Mouse (Mus musculus) hindbrain, embryonic 11.5 days (tissue): Measurements from ENCODE around the gene Ing4. TPM values are rescaled to one million over a fixed set of nuclear protein-coding genes. Genes with fewer than 3 reads are reported as not detected.
A peak's percentile ranks its signal among the peaks of the same experiment; 100 is the strongest.

Experiments used
- ATAC-seq: fragments of 200-750 bp; cut with Nextera tagmentation; 2 replicates; pipeline ENCODE4 v1.8.0; 2017; ENCODE audit warnings: mild to moderate bottlenecking, moderate TSS enrichment, moderate library complexity; ENCODE audit not compliant: low FRiP score
- DNase-seq: peaks from one replicate; pipeline ENCODE4 v3.0.0-alpha.2; 2015; ENCODE audit warnings: low spot score
- H3K27ac ChIP-seq: fragments of 300-500 bp; sonication (generic); 2 replicates; pipeline ENCODE4 v1.5.1; 2014; ENCODE audit warnings: mild to moderate bottlenecking, low read depth, low read length
- H3K27me3 ChIP-seq: fragments of 300-500 bp; sonication (generic); 2 replicates; pipeline ENCODE4 v1.6.1; 2014; ENCODE audit warnings: mild to moderate bottlenecking, low read length, moderate library complexity, mixed read lengths; ENCODE audit not compliant: control insufficient read depth, insufficient read depth
- H3K36me3 ChIP-seq: fragments of 300-500 bp; sonication (generic); 2 replicates; pipeline ENCODE4 v1.6.1; 2014; ENCODE audit warnings: mild to moderate bottlenecking, low read length, moderate library complexity, mixed read lengths; ENCODE audit not compliant: control insufficient read depth, insufficient read depth
- H3K4me1 ChIP-seq: fragments of 300-500 bp; sonication (generic); replicated peaks from 2 replicates; pipeline ENCODE4 v1.6.1; 2014; ENCODE audit warnings: low read length, mixed read lengths; ENCODE audit not compliant: control insufficient read depth, insufficient read depth
- H3K4me2 ChIP-seq: fragments of 300-500 bp; sonication (generic); replicated peaks from 2 replicates; pipeline ENCODE4 v1.6.1; 2014; ENCODE audit warnings: mild to moderate bottlenecking, low read depth, low read length
- H3K4me3 ChIP-seq: fragments of 300-500 bp; sonication (generic); 2 replicates; pipeline ENCODE4 v1.5.1; 2014; ENCODE audit warnings: low read depth, low read length
- H3K9ac ChIP-seq: fragments of 300-500 bp; sonication (generic); 2 replicates; pipeline ENCODE4 v1.6.1; 2014; ENCODE audit warnings: low read depth, low read length
- H3K9me3 ChIP-seq: fragments of 300-500 bp; sonication (generic); 2 replicates; pipeline ENCODE4 v1.6.1; 2016; ENCODE audit warnings: low read length; ENCODE audit not compliant: control insufficient read depth
- WGBS: fragments of 180-500 bp; shearing (Covaris S2); extraction: QIAGEN DNeasy Blood & Tissue Kit; methylation state at CpG from one replicate; pipeline ENCODE4 v1.1.7; 2014; 5-methylcytosine and 5-hydroxymethylcytosine counted together
- polyA plus RNA-seq: library from polyadenylated mRNA; unstranded; fragments of >200 nt; fragmentation: Nextera tagmentation; extraction: Ambion mirVana; gene quantifications from 2 replicates; pipeline ENCODE4 v1.2.1, GENCODE M21; 2014

Gene Ing4
- polyA plus RNA-seq, 1 experiment from 2014 or later: 120 TPM

DNA sequence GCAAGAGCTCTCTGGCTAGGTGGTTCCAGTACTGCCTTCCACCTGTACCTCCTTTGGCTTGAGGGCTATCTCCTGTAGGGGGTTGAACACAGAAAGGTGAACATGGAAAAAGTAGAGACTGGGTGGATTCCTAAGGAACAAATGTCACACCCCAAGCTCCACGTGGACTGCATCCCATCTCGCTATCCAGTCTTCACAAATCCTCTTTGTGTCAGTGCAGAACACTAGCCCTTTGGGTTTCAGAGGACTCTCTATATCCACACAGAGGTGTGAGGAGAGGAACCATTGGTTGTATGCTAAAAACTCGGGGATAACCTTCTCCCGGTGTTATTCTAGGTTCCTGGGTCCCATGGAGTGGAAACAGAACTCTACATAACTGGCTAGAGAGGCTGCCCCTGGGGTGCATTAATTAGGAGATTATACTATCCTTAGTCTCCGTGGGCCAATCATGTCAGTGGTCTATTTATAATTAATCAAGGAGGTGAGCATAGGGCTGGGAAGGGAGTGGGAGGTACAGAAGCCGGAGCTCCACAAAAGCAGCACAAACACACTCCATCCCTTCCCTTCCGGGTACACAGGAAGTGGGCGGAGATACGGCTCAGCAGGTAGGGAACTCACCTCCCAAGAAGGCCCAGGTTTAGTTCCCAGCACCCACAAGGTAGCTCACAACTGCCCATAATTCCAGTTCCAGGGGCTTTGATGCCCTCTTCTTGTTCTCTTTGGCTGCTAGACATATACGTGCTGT is 51.0 kb downstream of the Ing4 start:
- Histone ChIP-seq H3K4me3 (peak overlapping the region; percentile 12; the same call in 1 of the 2 replicates), H3K36me3 (no peaks in the 10 kb centered on the region), H3K27ac (peak overlapping the region; percentile 93), H3K4me2 (peak overlapping the region; percentile 36; the same call in 1 of the 2 replicates), H3K9me3 (no peaks in the 10 kb centered on the region), H3K9ac (peak overlapping the region; percentile 65; the same call in 1 of the 2 replicates), H3K4me1 (peaks cover 16% of the 10 kb centered on the region), H3K27me3 (no peaks in the 10 kb centered on the region)
- ATAC-seq (peak; percentile 20; the same call in 1 of the 2 replicates), DNase-seq (no peak)
- 60% methylated on average over 10 of the region's 10 CpGs for WGBS

DNA sequence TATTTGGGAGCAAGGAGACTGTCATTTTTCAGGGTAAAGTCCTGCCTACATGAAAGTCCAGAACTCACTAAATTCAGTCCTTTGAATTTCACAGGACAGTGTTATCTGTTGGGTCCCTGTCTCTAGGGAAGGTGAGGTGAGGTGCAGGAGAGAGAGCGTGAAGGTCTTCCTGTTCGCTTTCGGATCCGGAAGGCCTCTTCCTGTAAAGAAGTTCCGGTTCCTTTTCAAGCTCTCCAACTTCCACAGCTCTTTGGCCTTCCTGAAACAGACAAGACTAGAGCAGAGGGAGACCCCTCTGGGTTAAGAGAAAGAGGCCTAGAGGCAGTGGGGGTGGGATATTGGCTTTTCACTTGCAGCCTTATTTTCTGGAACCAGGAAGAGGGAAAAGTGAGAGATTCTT is 52.8 kb downstream of the Ing4 start:
- DNase-seq (no peak), ATAC-seq (no peak)
- Histone ChIP-seq H3K4me1 (peaks cover 16% of the 10 kb centered on the region), H3K27ac (0 out of 2 replicates have a peak overlapping the region, but pooled peaks have one; percentile 17), H3K27me3 (no peaks in the 10 kb centered on the region), H3K4me3 (no peak overlapping the region), H3K9ac (no peak overlapping the region), H3K4me2 (no peak overlapping the region), H3K36me3 (no peaks in the 10 kb centered on the region), H3K9me3 (no peaks in the 10 kb centered on the region)
- WGBS: 79% methylated on average over 5 of the region's 5 CpGs

DNA sequence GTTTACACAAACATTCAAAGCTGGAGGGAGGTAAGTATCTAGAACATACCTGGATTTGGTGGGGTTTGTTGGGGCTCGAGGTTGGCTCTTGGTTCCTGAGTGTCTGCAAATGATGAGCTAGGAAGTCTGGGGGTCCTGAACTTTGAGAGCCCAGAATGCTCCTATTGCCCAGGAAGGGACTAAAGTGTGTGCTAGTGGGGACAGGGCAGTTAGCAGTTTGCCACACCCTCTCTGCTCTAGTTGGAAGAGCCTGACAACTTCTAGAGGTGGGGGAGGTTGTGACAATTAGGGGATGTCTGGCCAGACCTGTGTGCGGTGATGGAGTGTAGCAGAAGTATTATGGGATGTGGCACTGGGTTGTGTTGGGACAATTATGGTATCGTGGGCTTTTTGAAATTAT is 55.3 kb downstream of the Ing4 start:
- ATAC-seq: no peak
- Histone ChIP-seq H3K9me3 (no peaks in the 10 kb centered on the region), H3K9ac (no peak overlapping the region), H3K4me2 (no peak overlapping the region), H3K27me3 (no peaks in the 10 kb centered on the region), H3K36me3 (no peaks in the 10 kb centered on the region), H3K4me1 (peaks cover 25% of the 10 kb centered on the region), H3K27ac (no peak overlapping the region), H3K4me3 (no peak overlapping the region)
- 72% methylated on average over 3 of the region's 3 CpGs for WGBS
- peak; percentile 36 for DNase-seq

DNA sequence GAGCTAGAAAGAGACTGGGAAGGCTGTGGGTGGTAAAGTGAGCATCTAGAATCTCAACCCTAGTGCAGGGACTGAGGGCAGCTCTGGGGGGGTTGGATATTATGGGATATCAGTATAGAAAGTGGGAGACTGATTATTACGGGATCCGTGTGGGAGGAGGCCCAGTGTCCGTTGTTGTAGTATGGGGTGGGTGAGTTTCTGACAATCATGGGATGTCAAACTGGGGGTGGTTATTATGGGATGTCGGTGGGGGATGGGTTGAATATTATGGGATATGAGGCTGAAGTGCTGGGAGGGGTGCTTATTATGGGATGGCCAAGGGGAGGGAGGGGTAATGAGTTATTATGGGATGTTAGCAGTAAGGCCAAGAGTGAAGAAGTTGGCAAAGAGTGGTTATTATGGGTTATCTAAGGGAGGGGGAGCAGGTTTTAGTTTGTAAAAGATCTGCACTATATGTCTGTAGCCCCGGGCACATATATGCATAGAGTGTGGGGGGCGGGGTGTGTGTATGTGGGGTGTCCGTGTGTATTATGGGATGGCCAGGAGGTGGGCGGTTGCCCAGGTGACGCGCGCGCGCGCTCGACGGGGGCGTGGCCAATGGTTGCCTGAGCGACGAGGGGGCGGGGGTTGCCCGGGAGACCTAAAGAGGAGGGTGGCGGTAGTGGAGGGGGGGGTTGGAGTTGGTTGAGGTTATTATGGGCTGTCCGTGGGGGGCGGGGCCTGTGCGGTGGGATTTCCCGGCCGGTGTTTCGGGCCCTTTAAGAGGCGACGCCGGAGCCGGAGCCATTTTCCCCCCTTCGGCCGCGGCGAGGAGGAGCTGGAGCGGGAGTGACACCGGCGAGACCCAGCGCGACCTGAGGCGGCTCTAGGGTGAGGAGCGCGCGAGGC is 56.1 kb downstream of the Ing4 start, which contains the start of gene Chd4:
Gene Chd4, plus strand, starts transcription at position 591 of the 888 bp plus-strand sequence.
- Histone ChIP-seq H3K9ac (peak within 1 kb of the TSS; percentile 95), H3K27me3 (no peaks in the 10 kb centered on the region), H3K27ac (peak within 1 kb of the TSS; percentile 97), H3K4me3 (peak within 1 kb of the TSS; percentile 99), H3K4me2 (peak within 1 kb of the TSS; percentile 81), H3K9me3 (no peaks in the 10 kb centered on the region), H3K36me3 (peaks cover 1% of the 10 kb centered on the region; the same call in 1 of the 2 replicates), H3K4me1 (peaks cover 21% of the 10 kb centered on the region)
- 5% methylated on average over 32 of the region's 45 CpGs for WGBS
- ATAC-seq: peak; percentile 77
- DNase-seq: peak; percentile 91

DNA sequence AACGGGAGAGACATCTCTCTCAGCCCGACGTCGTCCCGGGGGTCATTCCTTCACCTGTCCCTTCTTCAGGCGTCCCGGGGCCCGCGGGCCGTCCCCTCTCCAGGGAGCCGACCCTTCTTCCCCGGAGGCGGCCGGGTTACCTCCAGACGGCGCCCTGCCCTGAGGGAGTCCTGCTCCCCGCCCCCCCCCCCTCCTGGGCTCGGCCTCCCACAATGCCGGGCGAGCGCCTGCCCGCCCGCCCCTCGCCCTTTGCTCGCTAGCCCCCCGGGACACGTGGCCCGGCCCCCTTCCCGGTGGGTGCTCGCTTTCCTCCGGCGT is 56.7 kb downstream of the Ing4 start:
- H3K4me1 ChIP-seq: peaks cover 19% of the 10 kb centered on the region
- H3K9ac ChIP-seq: peak overlapping the region; percentile 95
- H3K4me3 ChIP-seq: peak overlapping the region; percentile 99
- DNase-seq: no peak
- peak overlapping the region; percentile 81 for H3K4me2 ChIP-seq
- peak overlapping the region; percentile 97 for H3K27ac ChIP-seq
- peaks cover 6% of the 10 kb centered on the region; the same call in 1 of the 2 replicates for H3K36me3 ChIP-seq
- no peak for ATAC-seq
- H3K9me3 ChIP-seq: no peaks in the 10 kb centered on the region
- no peaks in the 10 kb centered on the region for H3K27me3 ChIP-seq
- 0% methylated on average over 14 of the region's 32 CpGs for WGBS

DNA sequence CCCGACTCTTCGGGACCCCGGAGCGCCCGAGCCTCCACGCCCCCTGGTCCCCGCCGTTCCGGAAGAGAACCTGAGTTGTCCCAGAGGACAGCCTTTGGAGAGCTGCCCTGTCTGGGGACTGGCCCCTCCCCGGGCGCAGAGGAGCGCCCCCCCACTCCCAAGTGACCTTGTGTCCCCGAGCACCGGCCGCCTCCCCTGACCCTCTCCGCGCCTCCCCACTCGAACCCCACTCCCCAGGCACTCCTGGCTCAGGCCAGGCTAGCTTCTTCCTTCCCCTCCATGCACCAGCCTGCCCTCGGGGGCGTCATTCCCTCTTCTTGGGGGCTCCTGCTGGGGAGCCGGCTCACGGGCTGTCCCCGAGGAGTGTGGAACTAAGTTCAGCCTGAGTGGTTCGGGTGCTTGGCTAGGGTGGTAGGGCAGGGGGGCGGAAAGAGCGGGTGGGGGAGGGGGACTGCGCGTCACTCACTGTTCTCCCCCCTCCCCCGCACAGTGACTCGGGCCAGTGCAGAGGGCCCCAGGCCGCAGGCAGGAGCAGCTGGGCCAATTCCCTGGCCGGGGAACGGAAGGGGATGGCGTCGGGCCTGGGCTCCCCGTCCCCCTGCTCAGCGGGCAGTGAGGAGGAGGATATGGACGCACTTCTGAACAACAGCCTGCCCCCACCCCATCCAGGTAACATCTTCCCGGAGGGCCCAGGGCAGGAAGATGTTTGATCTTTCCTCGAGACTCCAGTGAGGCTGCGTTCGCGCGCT is 57.2 kb downstream of the Ing4 start:
- H3K4me1 ChIP-seq: peaks cover 19% of the 10 kb centered on the region
- H3K27ac ChIP-seq: peak overlapping the region; percentile 97
- H3K9ac ChIP-seq: peak overlapping the region; percentile 95
- H3K36me3 ChIP-seq: peaks cover 11% of the 10 kb centered on the region; the same call in 1 of the 2 replicates
- DNase-seq (peak; percentile 76), ATAC-seq (peak; percentile 59)
- H3K4me2 ChIP-seq: peak overlapping the region; percentile 81
- H3K27me3 ChIP-seq: no peaks in the 10 kb centered on the region
- H3K9me3 ChIP-seq: no peaks in the 10 kb centered on the region
- under 1% methylated on average over 38 of the region's 44 CpGs for WGBS
- peak overlapping the region; percentile 99 for H3K4me3 ChIP-seq

DNA sequence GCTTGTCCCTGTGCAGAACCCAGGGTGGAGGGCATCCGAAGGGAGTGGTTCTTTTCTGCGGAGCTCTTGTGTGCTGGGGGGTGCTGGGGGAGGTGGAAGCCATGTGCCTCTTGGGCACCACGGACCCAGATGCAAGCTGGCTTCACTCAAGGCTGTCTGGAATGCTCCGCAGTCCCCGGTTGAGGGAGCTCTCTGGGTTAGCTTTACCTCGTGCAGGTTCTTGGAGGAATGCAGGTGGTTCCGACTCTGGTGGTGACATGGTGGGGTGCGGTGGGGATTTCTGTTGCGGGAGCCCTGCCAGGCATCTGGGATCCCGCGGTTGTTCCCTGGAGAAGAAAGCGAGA is 57.8 kb downstream of the Ing4 start:
- Histone ChIP-seq H3K4me2 (peak overlapping the region; percentile 81), H3K9me3 (no peaks in the 10 kb centered on the region), H3K36me3 (peaks cover 17% of the 10 kb centered on the region), H3K27me3 (no peaks in the 10 kb centered on the region), H3K9ac (peak overlapping the region; percentile 95), H3K27ac (peak overlapping the region; percentile 97), H3K4me1 (peaks cover 19% of the 10 kb centered on the region), H3K4me3 (peak overlapping the region; percentile 99)
- peak; percentile 8 for ATAC-seq
- WGBS: 2% methylated on average over 12 of the region's 12 CpGs
- DNase-seq: no peak

DNA sequence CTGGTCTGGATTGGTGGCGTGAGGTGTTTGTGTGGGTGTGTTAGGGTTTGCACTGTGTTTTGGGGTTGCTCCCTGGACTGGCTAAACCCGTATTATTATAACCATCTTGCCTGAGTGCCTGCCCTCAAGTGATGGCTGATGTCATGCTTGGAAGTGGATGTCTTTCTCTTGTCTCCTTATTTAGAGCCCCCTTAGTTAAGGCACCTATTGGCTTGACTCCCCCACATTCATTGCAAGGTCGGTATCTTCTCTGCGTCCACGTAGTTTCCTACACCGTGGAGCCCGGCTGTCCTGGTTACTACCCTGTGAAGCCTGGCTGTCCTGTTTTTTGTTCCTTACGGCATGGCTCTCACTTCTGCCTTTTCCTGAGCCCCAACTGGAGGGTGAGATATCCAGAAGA is 58.4 kb downstream of the Ing4 start:
- DNase-seq (no peak), ATAC-seq (no peak)
- WGBS: 65% methylated on average over 8 of the region's 8 CpGs
- H3K27ac ChIP-seq: peak overlapping the region; percentile 49; the same call in 1 of the 2 replicates
- H3K27me3 ChIP-seq: no peaks in the 10 kb centered on the region
- peak overlapping the region; percentile 99 for H3K4me3 ChIP-seq
- H3K36me3 ChIP-seq: peaks cover 22% of the 10 kb centered on the region
- peak overlapping the region; percentile 81 for H3K4me2 ChIP-seq
- H3K9me3 ChIP-seq: no peaks in the 10 kb centered on the region
- H3K9ac ChIP-seq: peak overlapping the region; percentile 95
- peaks cover 19% of the 10 kb centered on the region for H3K4me1 ChIP-seq
